Mouse (Mus musculus): ENCODE data around the gene Tmem30a. TPM values are rescaled to one million over a fixed set of nuclear protein-coding genes. Genes with fewer than 3 reads are reported as not detected.

Tmem30a gene
- total and polyA plus RNA-seq, 2 experiments from 2014 or later = 126 to 182 TPM

GRCm38 (mm10) chr9:79806317-79807075 is 13.2 kb upstream of the Tmem30a start:
- Histone ChIP-seq H3K9me3 (ENCODE audit: low read length) (no peaks in the 10 kb centered on the region), H3K4me1 (ENCODE audit: insufficient read depth, low read length) (no peaks in the 10 kb centered on the region), H3K9ac (replicated peaks; ENCODE audit: low read length, poor library complexity, severe bottlenecking) (no peak overlapping the region), H3K4me2 (ENCODE audit: low read depth, low read length, poor library complexity, severe bottlenecking) (no peak overlapping the region), H3K36me3 (ENCODE audit: insufficient read depth, low read length) (no peaks in the 10 kb centered on the region), H3K27ac (ENCODE audit: low read depth, low read length) (no peak overlapping the region), H3K27me3 (ENCODE audit: insufficient read depth, low read length) (no peaks in the 10 kb centered on the region), H3K4me3 (ENCODE audit: low read depth, low read length) (no peak overlapping the region)
- peak; percentile 79 for DNase-seq (ENCODE audit: low spot score)
- TF ChIP-seq CTCF (IDR thresholded peaks at IDR 0.05) = peak; percentile 93
- ATAC-seq (ENCODE audit: low FRiP score) = peak; percentile 27; the same call in 1 of the 2 replicates
- 51% methylated on average over 12 of the region's 12 CpGs for WGBS

- no peak for ATAC-seq (ENCODE audit: low FRiP score)
- Histone ChIP-seq H3K4me1 (ENCODE audit: insufficient read depth, low read length) (no peaks in the 10 kb centered on the region), H3K27ac (ENCODE audit: low read depth, low read length) (no peak overlapping the region), H3K9ac (replicated peaks; ENCODE audit: low read length, poor library complexity, severe bottlenecking) (no peak overlapping the region), H3K27me3 (ENCODE audit: insufficient read depth, low read length) (no peaks in the 10 kb centered on the region), H3K4me2 (ENCODE audit: low read depth, low read length, poor library complexity, severe bottlenecking) (no peak overlapping the region), H3K4me3 (ENCODE audit: low read depth, low read length) (no peak overlapping the region), H3K9me3 (ENCODE audit: low read length) (no peaks in the 10 kb centered on the region), H3K36me3 (ENCODE audit: insufficient read depth, low read length) (no peaks in the 10 kb centered on the region)
- WGBS = 82% methylated on average over 10 of the region's 10 CpGs
- TF ChIP-seq CTCF (IDR thresholded peaks at IDR 0.05) = no peak
- DNase-seq (ENCODE audit: low spot score) = no peak
These were observed 12.1 kb upstream of the Tmem30a start for GRCm38 (mm10) chr9:79805426-79805825.

DNA sequence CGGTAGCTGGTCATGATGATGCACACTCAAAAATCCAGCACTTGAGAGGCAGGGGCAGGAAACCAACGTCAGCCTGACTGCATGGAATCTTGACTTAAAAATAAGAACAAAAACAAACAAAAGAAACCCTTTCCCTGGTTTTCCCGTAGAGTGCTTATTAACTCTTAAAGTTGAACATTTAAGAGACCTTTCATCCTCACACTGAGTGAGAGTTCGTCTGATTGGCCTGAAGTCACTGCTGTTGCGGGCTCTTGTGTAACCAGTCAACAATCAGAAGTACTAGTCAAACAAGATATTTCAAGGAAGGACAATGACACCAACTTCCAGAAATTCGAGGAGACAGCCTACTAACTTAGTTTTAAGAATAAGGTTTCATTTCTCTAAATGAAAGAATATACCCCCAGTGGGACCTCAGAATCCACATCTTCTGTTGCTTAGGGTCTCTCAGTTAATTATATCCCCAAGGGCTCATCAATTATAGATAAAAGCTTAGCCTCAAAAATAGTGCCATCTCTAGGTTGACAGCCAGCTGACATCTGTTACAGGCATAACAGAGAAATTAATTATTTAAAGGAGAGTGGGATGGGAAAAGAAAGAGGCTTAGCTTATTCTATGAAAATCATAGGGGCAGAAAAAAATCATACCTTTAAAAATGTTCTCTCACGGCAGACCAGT is 3.3 kb upstream of the Tmem30a start:
- Histone ChIP-seq H3K4me2 (ENCODE audit: low read depth, low read length, poor library complexity, severe bottlenecking) (no peak overlapping the region), H3K27me3 (ENCODE audit: insufficient read depth, low read length) (no peaks in the 10 kb centered on the region), H3K4me1 (ENCODE audit: insufficient read depth, low read length) (no peaks in the 10 kb centered on the region), H3K36me3 (ENCODE audit: insufficient read depth, low read length) (no peaks in the 10 kb centered on the region), H3K9ac (replicated peaks; ENCODE audit: low read length, poor library complexity, severe bottlenecking) (no peak overlapping the region), H3K27ac (ENCODE audit: low read depth, low read length) (no peak overlapping the region), H3K4me3 (ENCODE audit: low read depth, low read length) (no peak overlapping the region), H3K9me3 (ENCODE audit: low read length) (no peaks in the 10 kb centered on the region)
- TF ChIP-seq CTCF (IDR thresholded peaks at IDR 0.05) = no peak
- DNase-seq (ENCODE audit: low spot score) = no peak
- ATAC-seq (ENCODE audit: low FRiP score) = no peak
- WGBS = 54% methylated on average over 7 of the region's 7 CpGs

GRCm38 (mm10) chr9:79795076-79795475 is 1.8 kb upstream of the Tmem30a start:
- Histone ChIP-seq H3K4me2 (ENCODE audit: low read depth, low read length, poor library complexity, severe bottlenecking) (no peak overlapping the region), H3K9me3 (ENCODE audit: low read length) (no peaks in the 10 kb centered on the region), H3K4me1 (ENCODE audit: insufficient read depth, low read length) (peaks cover 5% of the 10 kb centered on the region; the same call in 1 of the 2 replicates), H3K4me3 (ENCODE audit: low read depth, low read length) (no peak overlapping the region), H3K36me3 (ENCODE audit: insufficient read depth, low read length) (no peaks in the 10 kb centered on the region), H3K27ac (ENCODE audit: low read depth, low read length) (no peak overlapping the region), H3K27me3 (ENCODE audit: insufficient read depth, low read length) (no peaks in the 10 kb centered on the region), H3K9ac (replicated peaks; ENCODE audit: low read length, poor library complexity, severe bottlenecking) (no peak overlapping the region)
- ATAC-seq (ENCODE audit: low FRiP score) (no peak), DNase-seq (ENCODE audit: low spot score) (no peak)
- TF ChIP-seq CTCF (IDR thresholded peaks at IDR 0.05) = no peak
- 86% methylated on average over 1 of the region's 1 CpGs for WGBS

GRCm38 (mm10) chr9:79785794-79786085 is 7.6 kb downstream of the Tmem30a start:
- DNase-seq (ENCODE audit: low spot score) = no peak
- ATAC-seq (ENCODE audit: low FRiP score) = no peak

More at GRCm38 (mm10) chr9:79785794-79786085, 7.6 kb downstream of the Tmem30a start:
- no peaks in the 10 kb centered on the region for H3K4me1 ChIP-seq (ENCODE audit: insufficient read depth, low read length)
- H3K4me3 ChIP-seq (ENCODE audit: low read depth, low read length) = no peak overlapping the region
- 75% methylated on average over 2 of the region's 2 CpGs for WGBS
- no peak overlapping the region for H3K27ac ChIP-seq (ENCODE audit: low read depth, low read length)
- TF ChIP-seq CTCF (IDR thresholded peaks at IDR 0.05) = no peak
- H3K9me3 ChIP-seq (ENCODE audit: low read length) = no peaks in the 10 kb centered on the region
- H3K4me2 ChIP-seq (ENCODE audit: low read depth, low read length, poor library complexity, severe bottlenecking) = no peak overlapping the region
- no peak overlapping the region for H3K9ac ChIP-seq (replicated peaks; ENCODE audit: low read length, poor library complexity, severe bottlenecking)
- no peaks in the 10 kb centered on the region for H3K36me3 ChIP-seq (ENCODE audit: insufficient read depth, low read length)
- no peaks in the 10 kb centered on the region for H3K27me3 ChIP-seq (ENCODE audit: insufficient read depth, low read length)
